Mouse (Mus musculus) hematopoietic stem cell, adult 5-6 weeks (primary cell): ENCODE results near the gene Adam33. TPM values are rescaled to one million over a fixed set of nuclear protein-coding genes. Genes with fewer than 3 reads are reported as not detected.
"Not testable (repeated sequence)": the region's sequence is repeated elsewhere in the genome, so short reads cannot be mapped to it uniquely, and the experiment has no call there.

Experiments used
- ATAC-seq, 2 experiments: fragments of 125-278 bp in 1 of 2; replicated peaks in 1 of 2; 2 replicates each; pipeline ENCODE4 v1.8.0; 2016 to 2017; ENCODE audit warnings: inconsistent platforms in 2 of 2, mild to moderate bottlenecking in 2 of 2, moderate number of reproducible peaks in 2 of 2, low read depth in 1 of 2, moderate TSS enrichment in 1 of 2; ENCODE audit not compliant: low FRiP score in 2 of 2, poor library complexity in 2 of 2, severe bottlenecking in 2 of 2, insufficient read depth in 1 of 2, low TSS enrichment in 1 of 2
- total RNA-seq: library from RNA; stranded (forward); fragments of 172-1452, 232-1000 nt; gene quantifications from 2 replicates; pipeline ENCODE4 v1.2.3, GENCODE M21; 2017

Adam33 gene
- total RNA-seq: not detected in 2 replicates

GRCm38 (mm10) chr2:131063404-131063864 lies at the start of gene Adam33:
Gene Adam33, minus strand, starts transcription at chr2:131063814.
- ATAC-seq: no peak

DNA sequence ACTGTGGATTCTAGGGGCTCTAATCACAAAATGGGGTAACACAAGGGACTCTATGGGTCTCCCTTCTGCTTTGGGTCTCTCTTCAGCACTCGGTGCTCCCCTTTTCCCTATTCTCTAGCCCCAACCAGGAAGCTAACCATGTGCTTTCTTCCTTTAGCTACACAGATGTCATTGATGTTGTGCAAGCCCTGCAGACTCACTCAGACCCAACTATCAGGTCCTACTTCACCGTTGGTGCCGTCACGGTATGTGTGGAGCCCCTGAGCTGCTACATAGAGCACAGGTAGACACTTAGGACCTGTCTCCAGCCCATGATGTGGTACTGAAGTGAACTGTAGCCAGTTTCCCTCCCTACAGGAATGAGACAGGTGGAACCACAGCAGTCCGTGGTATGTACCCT lies 42.4 kb upstream of the Adam33 start:
- no peak for ATAC-seq

DNA sequence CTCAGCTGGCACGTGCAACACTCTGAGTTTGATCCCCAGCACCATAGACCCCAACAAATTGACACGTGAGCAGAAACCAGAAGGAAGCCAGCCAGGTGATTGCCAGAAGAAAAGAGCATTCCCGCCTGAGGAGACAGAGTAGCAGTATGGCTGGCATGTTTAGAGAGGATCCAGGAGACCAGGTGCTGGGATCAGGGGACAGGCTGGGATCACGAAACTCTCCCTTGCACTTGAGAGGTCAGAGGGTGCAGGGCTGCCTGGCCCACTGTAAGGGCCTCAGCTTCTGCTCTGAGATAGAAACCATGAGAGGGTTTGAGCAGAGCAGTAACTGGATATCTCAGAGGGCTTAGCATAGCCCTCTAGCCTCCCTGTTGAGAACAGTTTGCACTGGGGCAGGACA lies 41.4 kb upstream of the Adam33 start:
- ATAC-seq: not testable (repeated sequence)

- ATAC-seq: no peak
These were observed 40.4 kb upstream of the Adam33 start for GRCm38 (mm10) chr2:131104021-131104420.

- no peak for ATAC-seq
These were observed 37.9 kb upstream of the Adam33 start for GRCm38 (mm10) chr2:131101530-131101929.

GRCm38 (mm10) chr2:131097087-131097486 lies 33.5 kb upstream of the Adam33 start:
- no peak for ATAC-seq

DNA sequence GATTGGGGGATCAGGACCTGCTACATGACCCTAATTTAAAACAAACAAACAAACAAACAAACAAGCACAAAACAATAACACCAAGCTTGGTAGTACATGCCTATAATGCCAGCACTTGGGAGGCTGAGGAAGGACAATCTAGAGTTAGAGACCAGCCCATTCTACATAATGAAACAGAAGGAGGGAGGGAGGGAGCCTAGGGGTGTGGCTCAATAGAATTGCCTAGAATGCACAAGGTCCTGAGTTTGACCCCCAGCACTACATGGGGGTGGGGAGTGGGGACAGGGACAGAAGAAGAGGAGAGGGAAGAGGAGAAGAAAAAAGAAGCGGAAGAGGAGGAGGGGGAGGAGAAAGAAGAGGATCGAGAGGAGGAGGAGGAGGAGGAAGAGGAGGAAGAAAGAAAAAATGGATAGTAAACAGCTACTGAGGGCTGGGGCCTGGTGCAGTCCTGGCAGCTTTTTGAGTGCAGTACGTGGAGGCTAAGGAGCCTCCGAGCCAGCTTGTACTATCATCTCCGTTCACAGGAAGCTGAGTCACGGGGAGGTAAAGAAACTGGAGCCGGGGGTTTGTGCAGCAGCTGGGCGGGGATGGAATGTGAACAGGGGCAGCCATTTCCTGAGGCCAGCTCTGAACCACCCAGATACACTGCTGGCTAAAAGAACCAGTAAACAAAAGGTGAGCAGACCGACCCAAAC lies 32.6 kb upstream of the Adam33 start:
- ATAC-seq: peak; percentile 79 to 87

DNA sequence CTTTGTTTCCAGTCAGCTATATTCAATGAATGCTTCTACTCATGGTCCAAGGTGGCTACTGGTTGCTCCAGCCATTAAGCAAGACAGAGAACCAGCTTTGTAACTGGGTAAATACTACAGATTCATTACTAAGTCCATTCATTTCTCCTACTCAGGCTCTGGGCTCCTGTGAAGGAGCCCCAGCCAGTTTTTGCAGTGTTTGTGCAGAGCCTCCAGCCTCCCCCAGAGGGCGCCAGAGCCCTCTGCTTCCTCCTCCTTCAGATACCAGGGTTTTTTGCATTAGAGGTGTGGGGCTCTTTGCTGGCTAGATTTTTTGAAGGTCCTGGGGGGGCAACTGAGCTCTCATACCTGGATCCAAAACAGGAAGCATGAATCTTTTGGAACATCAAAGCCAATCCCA lies 31.2 kb upstream of the Adam33 start:
- peak; percentile 60 to 74; a peak in 3 of 4 replicates for ATAC-seq

- ATAC-seq: no peak
These were observed 30.0 kb upstream of the Adam33 start for GRCm38 (mm10) chr2:131093577-131093976.

DNA sequence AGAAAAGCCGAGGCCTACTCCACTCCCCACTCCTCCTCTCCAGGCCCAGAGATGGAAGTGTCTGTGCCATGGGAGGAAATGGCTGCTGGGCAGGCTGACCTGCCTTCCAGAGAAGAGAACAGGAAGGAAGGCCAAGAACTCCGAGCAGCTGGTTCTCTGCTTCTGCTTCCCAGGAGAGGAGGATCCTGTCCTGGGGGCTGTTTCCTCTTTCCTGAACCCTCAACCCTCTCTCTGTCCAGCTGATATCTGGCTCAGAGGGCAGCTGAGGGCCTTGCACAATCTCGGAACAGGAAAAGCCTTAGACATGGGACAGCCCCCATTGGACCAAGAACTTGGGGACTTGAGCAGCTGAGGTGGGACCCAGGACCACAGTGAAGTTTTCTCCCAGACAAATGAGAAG lies 27.2 kb upstream of the Adam33 start:
- no peak for ATAC-seq

GRCm38 (mm10) chr2:131089634-131090033 lies 26.0 kb upstream of the Adam33 start:
- peak; percentile 35 to 41; a peak in 2 of 4 replicates for ATAC-seq

DNA sequence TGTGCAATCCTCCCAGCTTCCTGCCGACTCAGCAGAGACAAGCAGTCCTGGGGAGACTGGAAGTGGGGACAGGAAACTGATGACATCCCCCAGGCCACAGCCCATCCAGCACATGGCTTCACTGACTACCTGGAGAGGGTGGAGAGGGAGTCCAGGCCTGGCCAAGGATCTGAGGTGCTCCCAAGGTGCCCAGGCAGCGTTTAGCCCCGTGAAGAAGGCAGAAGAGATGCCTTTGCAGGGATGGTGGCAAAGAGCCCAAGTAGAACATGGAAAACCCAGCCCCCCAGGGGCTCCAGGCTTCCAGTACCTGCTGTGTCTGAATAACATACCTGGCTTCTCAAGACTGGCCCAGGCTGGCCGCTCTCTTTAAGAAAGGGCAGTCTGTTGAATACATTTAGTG lies 25.0 kb upstream of the Adam33 start:
- peak in 1 of 2 experiments; percentile 7; a peak in 1 of 4 replicates for ATAC-seq

- ATAC-seq: peak; percentile 23 to 24; a peak in 1 of 4 replicates
These were observed 23.2 kb upstream of the Adam33 start, which contains the start of gene Siglec1 for GRCm38 (mm10) chr2:131086667-131087390. Gene Siglec1, minus strand, starts transcription at chr2:131086765.

- no peak for ATAC-seq
These were observed 20.6 kb upstream of the Adam33 start for GRCm38 (mm10) chr2:131084206-131084605.

DNA sequence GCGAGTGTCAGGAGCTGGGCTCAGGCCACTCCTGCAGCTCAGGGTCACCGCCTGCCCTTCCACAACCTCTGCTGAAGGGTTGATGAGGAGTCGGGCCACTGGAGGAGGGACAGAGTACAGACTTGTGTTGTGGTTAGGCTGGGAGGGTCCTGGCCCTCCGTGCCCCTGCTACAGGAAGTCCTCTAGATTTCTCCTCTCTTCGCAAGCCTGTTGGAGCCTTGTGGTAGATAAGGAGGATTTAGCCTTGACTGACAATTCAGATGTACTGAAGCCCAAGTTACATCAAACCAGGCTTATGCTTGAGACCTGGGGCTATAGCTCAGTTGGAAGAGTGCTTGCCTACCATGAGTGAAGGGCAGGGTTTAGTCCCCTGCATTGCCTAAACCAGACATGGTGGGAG lies 16.9 kb upstream of the Adam33 start:
- ATAC-seq: peak in 1 of 2 experiments; percentile 47; a peak in 1 of 4 replicates

DNA sequence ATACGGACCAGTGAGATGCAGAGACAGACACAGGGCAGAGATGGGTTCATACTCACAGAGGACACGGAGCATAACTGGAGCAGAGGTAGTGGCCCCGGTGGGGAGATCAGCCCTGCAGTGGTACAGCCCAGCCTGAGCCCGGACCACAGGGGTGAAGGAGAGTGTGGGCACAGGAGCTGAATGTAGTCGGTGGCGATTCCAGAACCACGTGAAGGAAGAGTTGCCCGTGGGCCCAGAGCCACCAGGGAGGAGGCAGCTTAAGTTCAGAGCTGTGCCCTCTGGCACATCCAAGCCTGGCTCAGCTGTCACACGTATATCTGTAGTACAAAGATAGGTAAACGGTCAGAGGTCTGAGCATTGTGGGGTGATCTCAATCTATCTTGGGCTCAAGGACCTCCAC lies 8.9 kb upstream of the Adam33 start:
- ATAC-seq: no peak

DNA sequence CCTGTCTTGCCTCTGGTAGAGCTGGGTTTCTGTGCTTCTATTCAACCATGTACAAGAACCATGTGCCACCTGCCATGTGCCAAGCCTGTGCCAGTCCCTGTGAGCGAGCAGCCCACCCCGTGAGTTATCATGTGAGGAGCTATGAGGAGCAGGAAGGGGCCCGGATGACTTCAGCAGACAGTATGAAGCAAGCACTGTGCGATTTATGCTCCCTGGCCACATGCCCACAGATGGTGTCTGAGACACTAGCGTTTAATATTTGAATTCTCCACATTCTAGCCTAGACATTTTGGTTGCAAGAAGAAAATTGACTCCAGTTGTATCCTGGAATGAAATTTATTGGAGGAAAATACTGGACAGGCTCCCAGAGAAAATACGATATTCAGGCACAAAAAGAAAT lies 3.9 kb upstream of the Adam33 start:
- no peak for ATAC-seq

DNA sequence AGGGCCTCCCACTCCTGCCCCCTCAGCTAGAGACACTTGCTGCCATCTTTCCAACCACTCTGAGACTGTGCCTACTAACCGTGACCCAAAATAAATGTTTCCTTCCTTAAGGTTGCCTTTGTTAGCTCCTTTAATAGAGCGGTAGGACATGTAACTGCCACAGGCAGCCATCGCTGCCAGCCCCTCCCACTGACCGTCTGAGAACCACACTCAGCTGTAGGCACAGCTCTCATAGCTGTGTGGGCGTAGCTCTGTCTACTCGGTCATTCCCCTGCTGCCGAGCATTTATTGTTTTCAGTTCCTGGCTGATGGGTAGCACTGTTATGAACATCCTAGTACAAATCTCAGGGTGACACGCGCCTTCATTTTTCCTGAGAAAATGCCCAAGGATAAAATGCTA lies 2.7 kb upstream of the Adam33 start:
- no peak for ATAC-seq
